Mouse (Mus musculus) heart, postnatal 10 days (tissue): ENCODE measurements around the gene Mast3. TPM values are rescaled to one million over a fixed set of nuclear protein-coding genes. Genes with fewer than 3 reads are reported as not detected.

Experiments
- DNase-seq, 2 experiments: peaks; one replicate each; pipeline ENCODE4 v3.0.0; 2021
- intact Hi-C: fragments of 180-260 bp; cut with DNase I; formaldehyde crosslinking; loops from one replicate; pipeline ENCODE4 v1.15.1; 2025
- total RNA-seq, 2 experiments: library from RNA; stranded (reverse); gene quantifications; 2 replicates each; pipeline ENCODE4 v1.2.3; 2021

Mast3 gene
- total RNA-seq, 2 experiments from 2014 or later = 7.9 to 9.3 TPM

GRCm38 (mm10) chr8:70752000-70752764, 52.7 kb downstream of the Mast3 start:
- peak; percentile 85 to 86 for DNase-seq
- intact Hi-C loops = loop anchor here (1.0 kb wide), 1 partner anchor 32 kb away; no protein-coding TSS in a partner anchor

GRCm38 (mm10) chr8:70750128-70750680, 54.6 kb downstream of the Mast3 start:
- DNase-seq = peak in 1 of 2 experiments; percentile 31
- intact Hi-C loops = no loop called here

GRCm38 (mm10) chr8:70749097-70749674, 55.7 kb downstream of the Mast3 start:
- intact Hi-C loops = no loop called here

GRCm38 (mm10) chr8:70748246-70749096, 56.4 kb downstream of the Mast3 start:
- intact Hi-C loops = no loop called here
- DNase-seq = no peak

More at GRCm38 (mm10) chr8:70749097-70749674, 55.7 kb downstream of the Mast3 start:
- no peak for DNase-seq

GRCm38 (mm10) chr8:70747211-70747890, 57.5 kb downstream of the Mast3 start:
- intact Hi-C loops = no loop called here

GRCm38 (mm10) chr8:70746676-70747075, 58.2 kb downstream of the Mast3 start:
- no peak for DNase-seq
- intact Hi-C loops = no loop called here

More at GRCm38 (mm10) chr8:70747211-70747890, 57.5 kb downstream of the Mast3 start:
- DNase-seq = no peak

GRCm38 (mm10) chr8:70745691-70746220, 59.1 kb downstream of the Mast3 start:
- no peak for DNase-seq
- intact Hi-C loops = no loop called here

- DNase-seq = no peak
- intact Hi-C loops = no loop called here
Measured at GRCm38 (mm10) chr8:70744806-70745205, 60.0 kb downstream of the Mast3 start.

GRCm38 (mm10) chr8:70743656-70744590, 60.9 kb downstream of the Mast3 start:
- intact Hi-C loops = no loop called here
- DNase-seq = peak; percentile 77 to 80

- intact Hi-C loops = no loop called here
- DNase-seq = no peak
Measured at GRCm38 (mm10) chr8:70742981-70743655, 61.7 kb downstream of the Mast3 start.

GRCm38 (mm10) chr8:70742176-70742575, 62.7 kb downstream of the Mast3 start:
- DNase-seq = no peak
- intact Hi-C loops = no loop called here

- no peak for DNase-seq
- intact Hi-C loops = loop anchor here (2.0 kb wide), 1 partner anchor 15 kb away; no protein-coding TSS in a partner anchor
Measured at GRCm38 (mm10) chr8:70741661-70742060, 63.2 kb downstream of the Mast3 start.

GRCm38 (mm10) chr8:70738211-70738610, 66.6 kb downstream of the Mast3 start:
- DNase-seq = no peak
- intact Hi-C loops = no loop called here

- no peak for DNase-seq
- intact Hi-C loops = no loop called here
Measured at GRCm38 (mm10) chr8:70737705-70738104, 67.1 kb downstream of the Mast3 start.

GRCm38 (mm10) chr8:70730956-70731355, 73.9 kb downstream of the Mast3 start:
- intact Hi-C loops = no loop called here
- no peak for DNase-seq

- DNase-seq = no peak
Measured at GRCm38 (mm10) chr8:70729808-70730475, 74.9 kb downstream of the Mast3 start.

More at GRCm38 (mm10) chr8:70729808-70730475, 74.9 kb downstream of the Mast3 start:
- intact Hi-C loops = no loop called here
